Mouse (Mus musculus) liver, embryonic 14.5 days (tissue): Measurements from ENCODE around the gene Sypl.

Experiments used
- CTCF ChIP-seq: IDR thresholded peaks from 2 replicates; pipeline ENCODE4 v1.5.1; 2016; ENCODE audit warnings: antibody characterized with exemption, low read depth, control low read depth
- EP300 ChIP-seq: IDR thresholded peaks from 2 replicates; pipeline ENCODE4 v1.6.1; 2016; ENCODE audit warnings: antibody characterized with exemption, low read depth

GRCm38 (mm10) chr12:32983081-32983480, 29.4 kb downstream of the Sypl start:
- no peak for TF ChIP-seq CTCF
- no peak for TF ChIP-seq EP300
